Mouse (Mus musculus): ENCODE results near the gene Gm17509. TPM values are rescaled to one million over a fixed set of nuclear protein-coding genes. Genes with fewer than 3 reads are reported as not detected.

Gene Gm17509
- polyA plus RNA-seq, 1 experiment = not detected

GRCm38 (mm10) chr13:117208236-117208635, 12.6 kb downstream of the Gm17509 start, which contains the start of gene Emb:
Emb (plus strand) TSS chr13:117208536.
- H3K27me3 ChIP-seq (replicated peaks; ENCODE audit: control insufficient read depth, insufficient read depth, low read length) = no peaks in the 10 kb centered on the region
- H3K4me3 ChIP-seq (ENCODE audit: insufficient read depth, low read depth, low read length) = no peak within 1 kb of the TSS
- TF ChIP-seq POLR2A (IDR thresholded peaks at IDR 0.05; ENCODE audit: low read depth, low read length) (no peak), CTCF (conservative IDR thresholded peaks at IDR 0.05; ENCODE audit: insufficient read depth, insufficient read length, low read depth, low read length) (no peak)
- no peak within 1 kb of the TSS for H3K27ac ChIP-seq (ENCODE audit: insufficient read depth, low read depth, low read length)
- no peaks in the 10 kb centered on the region for H3K36me3 ChIP-seq (ENCODE audit: control insufficient read depth, insufficient read depth, low read length)
- WGBS = 77% methylated on average over 6 of the region's 6 CpGs
- no peaks in the 10 kb centered on the region for H3K4me1 ChIP-seq (ENCODE audit: control insufficient read depth, insufficient read depth, low read length)
- no peak for DNase-seq

GRCm38 (mm10) chr13:117206066-117206465, 14.8 kb downstream of the Gm17509 start:
- no peaks in the 10 kb centered on the region for H3K4me1 ChIP-seq (ENCODE audit: control insufficient read depth, insufficient read depth, low read length)
- no peak overlapping the region for H3K4me3 ChIP-seq (ENCODE audit: insufficient read depth, low read depth, low read length)
- no peak overlapping the region for H3K27ac ChIP-seq (ENCODE audit: insufficient read depth, low read depth, low read length)
- DNase-seq = no peak
- no peaks in the 10 kb centered on the region for H3K27me3 ChIP-seq (replicated peaks; ENCODE audit: control insufficient read depth, insufficient read depth, low read length)
- no peaks in the 10 kb centered on the region for H3K36me3 ChIP-seq (ENCODE audit: control insufficient read depth, insufficient read depth, low read length)
- TF ChIP-seq CTCF (conservative IDR thresholded peaks at IDR 0.05; ENCODE audit: insufficient read depth, insufficient read length, low read depth, low read length) = no peak
- TF ChIP-seq POLR2A (IDR thresholded peaks at IDR 0.05; ENCODE audit: low read depth, low read length) = no peak
- 80% methylated on average over 8 of the region's 8 CpGs for WGBS

- no peaks in the 10 kb centered on the region for H3K4me1 ChIP-seq (ENCODE audit: control insufficient read depth, insufficient read depth, low read length)
- no peaks in the 10 kb centered on the region for H3K36me3 ChIP-seq (ENCODE audit: control insufficient read depth, insufficient read depth, low read length)
- no peak overlapping the region for H3K4me3 ChIP-seq (ENCODE audit: insufficient read depth, low read depth, low read length)
- DNase-seq = no peak
- 91% methylated on average over 7 of the region's 7 CpGs for WGBS
- H3K27ac ChIP-seq (ENCODE audit: insufficient read depth, low read depth, low read length) = no peak overlapping the region
- TF ChIP-seq POLR2A (IDR thresholded peaks at IDR 0.05; ENCODE audit: low read depth, low read length) = no peak
- TF ChIP-seq CTCF (conservative IDR thresholded peaks at IDR 0.05; ENCODE audit: insufficient read depth, insufficient read length, low read depth, low read length) = no peak
- no peaks in the 10 kb centered on the region for H3K27me3 ChIP-seq (replicated peaks; ENCODE audit: control insufficient read depth, insufficient read depth, low read length)
Measured at GRCm38 (mm10) chr13:117204685-117205084, 16.2 kb downstream of the Gm17509 start.

- Histone ChIP-seq H3K27me3 (replicated peaks; ENCODE audit: control insufficient read depth, insufficient read depth, low read length) (no peaks in the 10 kb centered on the region), H3K27ac (ENCODE audit: insufficient read depth, low read depth, low read length) (no peak overlapping the region), H3K4me1 (ENCODE audit: control insufficient read depth, insufficient read depth, low read length) (0 out of 2 replicates have a peak, but pooled peaks cover 3% of the 10 kb centered on the region), H3K4me3 (ENCODE audit: insufficient read depth, low read depth, low read length) (no peak overlapping the region), H3K36me3 (ENCODE audit: control insufficient read depth, insufficient read depth, low read length) (no peaks in the 10 kb centered on the region)
- TF ChIP-seq POLR2A (IDR thresholded peaks at IDR 0.05; ENCODE audit: low read depth, low read length) (no peak), CTCF (conservative IDR thresholded peaks at IDR 0.05; ENCODE audit: insufficient read depth, insufficient read length, low read depth, low read length) (peak; percentile 74)
- peak; percentile 22 for DNase-seq
- 41% methylated on average over 22 of the region's 22 CpGs for WGBS
Measured at GRCm38 (mm10) chr13:117202755-117203471, 18.0 kb downstream of the Gm17509 start.

- no peaks in the 10 kb centered on the region for H3K36me3 ChIP-seq (ENCODE audit: control insufficient read depth, insufficient read depth, low read length)
- 0 out of 2 replicates have a peak, but pooled peaks cover 3% of the 10 kb centered on the region for H3K4me1 ChIP-seq (ENCODE audit: control insufficient read depth, insufficient read depth, low read length)
- no peak for TF ChIP-seq POLR2A (IDR thresholded peaks at IDR 0.05; ENCODE audit: low read depth, low read length)
- peak; percentile 64 for TF ChIP-seq CTCF (conservative IDR thresholded peaks at IDR 0.05; ENCODE audit: insufficient read depth, insufficient read length, low read depth, low read length)
- no peak overlapping the region for H3K4me3 ChIP-seq (ENCODE audit: insufficient read depth, low read depth, low read length)
- WGBS = 54% methylated on average over 7 of the region's 7 CpGs
- peak; percentile 78 for DNase-seq
- H3K27ac ChIP-seq (ENCODE audit: insufficient read depth, low read depth, low read length) = no peak overlapping the region
- H3K27me3 ChIP-seq (replicated peaks; ENCODE audit: control insufficient read depth, insufficient read depth, low read length) = no peaks in the 10 kb centered on the region
Measured at GRCm38 (mm10) chr13:117198402-117199083, 22.3 kb downstream of the Gm17509 start.

GRCm38 (mm10) chr13:117197666-117198065, 23.2 kb downstream of the Gm17509 start:
- DNase-seq = no peak
- no peak for TF ChIP-seq POLR2A (IDR thresholded peaks at IDR 0.05; ENCODE audit: low read depth, low read length)
- TF ChIP-seq CTCF (conservative IDR thresholded peaks at IDR 0.05; ENCODE audit: insufficient read depth, insufficient read length, low read depth, low read length) = no peak
- 96% methylated on average over 2 of the region's 2 CpGs for WGBS
- H3K4me3 ChIP-seq (ENCODE audit: insufficient read depth, low read depth, low read length) = no peak overlapping the region
- no peak overlapping the region for H3K27ac ChIP-seq (ENCODE audit: insufficient read depth, low read depth, low read length)
- H3K4me1 ChIP-seq (ENCODE audit: control insufficient read depth, insufficient read depth, low read length) = 0 out of 2 replicates have a peak, but pooled peaks cover 3% of the 10 kb centered on the region
- H3K27me3 ChIP-seq (replicated peaks; ENCODE audit: control insufficient read depth, insufficient read depth, low read length) = no peaks in the 10 kb centered on the region
- no peaks in the 10 kb centered on the region for H3K36me3 ChIP-seq (ENCODE audit: control insufficient read depth, insufficient read depth, low read length)

Data from kidney, adult 2 months (tissue).